Mouse (Mus musculus) ES-Bruce4 (cell line): ENCODE measurements at regions not wholly inside any gene's neighbourhood (a gene's known extent, or its start where the extent isn't known, plus 50 kb on each side); places are given as distances from the start of the nearest gene placed in this dataset.
A peak's percentile ranks its signal among the peaks of the same experiment; 100 is the strongest.

ENCODE experiments used
- H3K27ac ChIP-seq: 2 replicates; pipeline ENCODE4 v1.5.1; 2012; ENCODE audit warnings: low read length, inconsistent platforms; ENCODE audit not compliant: insufficient read depth
- H3K27me3 ChIP-seq: 2 replicates; pipeline ENCODE4 v1.6.1; 2012; ENCODE audit warnings: mild to moderate bottlenecking, low read length, inconsistent platforms; ENCODE audit not compliant: control insufficient read depth, poor library complexity, insufficient read depth, severe bottlenecking
- H3K36me3 ChIP-seq: 2 replicates; pipeline ENCODE4 v1.6.1; 2012; ENCODE audit warnings: inconsistent platforms, mild to moderate bottlenecking, low read length, moderate library complexity; ENCODE audit not compliant: control insufficient read depth, poor library complexity, insufficient read depth, severe bottlenecking
- H3K4me1 ChIP-seq: one replicate; pipeline ENCODE4 v1.8.1; 2011; ENCODE audit warnings: low read length; ENCODE audit not compliant: control insufficient read depth, insufficient read depth
- H3K4me3 ChIP-seq: 2 replicates; pipeline ENCODE4 v1.5.1; 2011; ENCODE audit warnings: low read depth, mild to moderate bottlenecking, low read length
- H3K9ac ChIP-seq: 2 replicates; pipeline ENCODE4 v1.6.1; 2012; ENCODE audit warnings: low read depth, mild to moderate bottlenecking, inconsistent platforms; ENCODE audit not compliant: poor library complexity, severe bottlenecking
- H3K9me3 ChIP-seq: replicated peaks from 2 replicates; pipeline ENCODE4 v1.6.1; 2012; ENCODE audit warnings: mild to moderate bottlenecking, low read length, inconsistent platforms; ENCODE audit not compliant: control insufficient read depth, poor library complexity, insufficient read depth, severe bottlenecking
- CTCF ChIP-seq: IDR thresholded peaks from one replicate; pipeline ENCODE4 v1.8.1; 2011; ENCODE audit warnings: low read depth, low read length
- EP300 ChIP-seq: IDR thresholded peaks from 2 replicates; pipeline ENCODE4 v1.6.1; 2011; ENCODE audit warnings: low read depth, low read length; ENCODE audit not compliant: insufficient read depth
- POLR2A ChIP-seq: IDR thresholded peaks from one replicate; pipeline ENCODE4 v1.8.1; 2011; ENCODE audit warnings: low read length; ENCODE audit not compliant: insufficient read depth

DNA sequence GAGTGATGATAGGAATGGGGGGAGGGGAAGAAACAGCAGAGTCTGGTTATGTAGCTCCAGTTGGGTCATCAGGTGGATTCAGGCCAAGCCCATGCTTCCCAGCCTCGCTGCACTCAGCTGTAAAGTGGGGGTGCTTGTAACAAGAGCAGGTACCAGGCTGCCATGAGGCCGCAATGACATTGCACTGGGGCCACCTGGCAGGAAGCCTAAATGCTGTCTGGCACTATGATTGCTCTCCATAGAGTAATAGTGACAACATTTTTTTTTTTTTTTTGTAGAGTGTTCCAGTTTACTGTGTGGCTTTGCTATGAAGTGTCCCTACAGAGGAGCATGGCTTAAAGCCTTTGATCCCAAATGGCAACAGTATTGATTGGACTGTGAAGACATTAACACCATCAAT is 171.9 kb upstream of the Prok2 start:
- no peaks in the 10 kb centered on the region for H3K36me3 ChIP-seq
- TF ChIP-seq EP300 (no peak), CTCF (no peak), POLR2A (no peak)
- H3K4me3 ChIP-seq, result no peak overlapping the region
- H3K9me3 ChIP-seq, result no peaks in the 10 kb centered on the region
- no peaks in the 10 kb centered on the region for H3K27me3 ChIP-seq
- no peak overlapping the region for H3K27ac ChIP-seq
- H3K4me1 ChIP-seq, result peaks cover 10% of the 10 kb centered on the region
- no peak overlapping the region for H3K9ac ChIP-seq

- no peak overlapping the region for H3K9ac ChIP-seq
- peaks cover 10% of the 10 kb centered on the region for H3K4me1 ChIP-seq
- H3K9me3 ChIP-seq, result peaks cover 5% of the 10 kb centered on the region; the same call in 1 of the 2 replicates
- no peaks in the 10 kb centered on the region for H3K36me3 ChIP-seq
- no peak overlapping the region for H3K27ac ChIP-seq
- H3K27me3 ChIP-seq, result no peaks in the 10 kb centered on the region
- H3K4me3 ChIP-seq, result no peak overlapping the region
- no peak for TF ChIP-seq CTCF
- TF ChIP-seq POLR2A, result no peak
- no peak for TF ChIP-seq EP300
Observed at GRCm38 (mm10) chr6:99895558-99895957, 169.4 kb upstream of the Prok2 start.

GRCm38 (mm10) chr6:99893936-99894335 is 167.7 kb upstream of the Prok2 start:
- Histone ChIP-seq H3K4me1 (peaks cover 10% of the 10 kb centered on the region), H3K9me3 (peaks cover 5% of the 10 kb centered on the region; the same call in 1 of the 2 replicates), H3K36me3 (no peaks in the 10 kb centered on the region), H3K9ac (no peak overlapping the region), H3K27me3 (no peaks in the 10 kb centered on the region), H3K27ac (no peak overlapping the region), H3K4me3 (no peak overlapping the region)
- TF ChIP-seq EP300 (no peak), CTCF (no peak), POLR2A (no peak)

DNA sequence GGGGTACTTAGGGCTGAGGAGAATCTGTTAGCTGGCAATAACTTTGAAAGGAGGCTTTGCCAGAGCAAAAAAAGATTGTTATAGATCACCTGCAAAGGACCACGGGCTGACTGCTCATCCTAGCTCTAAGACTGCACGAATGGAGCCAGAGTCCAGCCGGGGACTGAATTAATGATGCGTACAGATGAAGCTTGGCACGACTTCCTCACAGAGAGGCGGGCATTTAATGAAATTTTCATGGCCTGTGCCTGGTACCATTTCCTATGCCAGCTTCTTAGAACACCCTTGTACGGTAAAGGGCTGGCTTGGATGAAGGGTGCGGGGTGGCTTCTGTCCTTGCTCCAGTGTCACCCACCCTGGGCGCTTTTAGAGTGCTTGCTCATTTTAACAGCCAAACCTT is 166.0 kb upstream of the Prok2 start:
- TF ChIP-seq EP300 (no peak), POLR2A (no peak)
- 0 out of 2 replicates have a peak overlapping the region, but pooled peaks have one; percentile 7 for H3K27ac ChIP-seq
- no peaks in the 10 kb centered on the region for H3K27me3 ChIP-seq
- H3K9me3 ChIP-seq, result peaks cover 5% of the 10 kb centered on the region; the same call in 1 of the 2 replicates
- no peaks in the 10 kb centered on the region for H3K36me3 ChIP-seq
- H3K9ac ChIP-seq, result no peak overlapping the region
- H3K4me1 ChIP-seq, result peaks cover 10% of the 10 kb centered on the region
- no peak overlapping the region for H3K4me3 ChIP-seq

- peaks cover 5% of the 10 kb centered on the region; the same call in 1 of the 2 replicates for H3K9me3 ChIP-seq
Observed at GRCm38 (mm10) chr6:99891790-99892189, 165.6 kb upstream of the Prok2 start.

DNA sequence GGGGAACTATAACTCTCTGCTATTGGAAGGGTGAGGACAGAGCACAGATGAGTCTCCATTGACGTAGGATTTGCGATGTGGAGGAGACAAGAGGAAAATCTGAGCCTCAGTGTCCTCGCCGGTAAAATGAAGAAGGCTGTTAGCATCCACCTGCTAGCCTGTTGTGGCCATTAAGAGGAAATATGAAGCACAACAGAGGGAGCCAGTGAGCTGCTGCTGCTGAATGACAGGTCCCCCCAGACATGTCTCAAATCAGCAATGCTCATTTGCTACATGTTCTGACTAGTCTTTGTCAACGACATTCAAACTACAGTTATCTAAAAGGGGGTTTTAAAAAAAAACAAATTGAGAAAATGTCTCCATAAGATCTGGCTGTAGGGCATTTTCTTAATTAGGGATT is 164.6 kb upstream of the Prok2 start:
- H3K27ac ChIP-seq, result no peak overlapping the region
- no peak overlapping the region for H3K4me3 ChIP-seq
- H3K9me3 ChIP-seq, result peaks cover 5% of the 10 kb centered on the region; the same call in 1 of the 2 replicates
- H3K36me3 ChIP-seq, result no peaks in the 10 kb centered on the region
- H3K9ac ChIP-seq, result no peak overlapping the region
- peaks cover 6% of the 10 kb centered on the region for H3K4me1 ChIP-seq
- no peaks in the 10 kb centered on the region for H3K27me3 ChIP-seq
- no peak for TF ChIP-seq POLR2A
- TF ChIP-seq CTCF, result peak; percentile 33
- no peak for TF ChIP-seq EP300

More at GRCm38 (mm10) chr6:99891790-99892189, 165.6 kb upstream of the Prok2 start:
- H3K36me3 ChIP-seq, result no peaks in the 10 kb centered on the region
- peak; percentile 70; the same call in 1 of the 2 replicates for TF ChIP-seq EP300
- TF ChIP-seq CTCF, result no peak
- no peaks in the 10 kb centered on the region for H3K27me3 ChIP-seq
- peaks cover 8% of the 10 kb centered on the region for H3K4me1 ChIP-seq
- peak overlapping the region; percentile 29; the same call in 1 of the 2 replicates for H3K27ac ChIP-seq
- H3K9ac ChIP-seq, result no peak overlapping the region
- no peak overlapping the region for H3K4me3 ChIP-seq
